Mouse (Mus musculus) forebrain, embryonic 10.5 days (tissue): ENCODE data around the gene Lamc1. TPM values are rescaled to one million over a fixed set of nuclear protein-coding genes. Genes with fewer than 3 reads are reported as not detected.
A peak's percentile ranks its signal among the peaks of the same experiment; 100 is the strongest.
"Not testable (repeated sequence)": the region's sequence is repeated elsewhere in the genome, so short reads cannot be mapped to it uniquely, and the experiment has no call there.

ENCODE experiments used
- DNase-seq: peaks from one replicate; pipeline ENCODE4 v3.0.0-alpha.2; 2017; ENCODE audit warnings: low spot score; ENCODE audit errors: extremely low spot score
- H3K27ac ChIP-seq: fragments of 300-500 bp; sonication (generic); 2 replicates; pipeline ENCODE4 v1.5.1; 2016; ENCODE audit warnings: mild to moderate bottlenecking
- H3K27me3 ChIP-seq: fragments of 300-500 bp; sonication (generic); 2 replicates; pipeline ENCODE4 v1.6.1; 2016; ENCODE audit warnings: mild to moderate bottlenecking; ENCODE audit not compliant: poor library complexity, severe bottlenecking
- H3K36me3 ChIP-seq: fragments of 300-500 bp; sonication (generic); replicated peaks from 2 replicates; pipeline ENCODE4 v1.6.1; 2016; ENCODE audit warnings: mild to moderate bottlenecking, moderate library complexity
- H3K4me1 ChIP-seq: fragments of 300-500 bp; sonication (generic); 2 replicates; pipeline ENCODE4 v1.6.1; 2016
- H3K4me3 ChIP-seq: fragments of 300-500 bp; sonication (generic); 2 replicates; pipeline ENCODE4 v1.5.1; 2016; ENCODE audit warnings: mild to moderate bottlenecking, moderate library complexity
- H3K9me3 ChIP-seq: fragments of 300-500 bp; sonication (generic); 2 replicates; pipeline ENCODE4 v1.6.1; 2016; ENCODE audit warnings: mild to moderate bottlenecking, moderate library complexity
- WGBS: fragments of 180-500 bp; shearing (Covaris S2); methylation state at CpG from one replicate; pipeline ENCODE4 v1.1.7; 2016; 5-methylcytosine and 5-hydroxymethylcytosine counted together
- polyA plus RNA-seq: library from polyadenylated mRNA; unstranded; fragments of >200 nt; fragmentation: Nextera tagmentation; extraction: Ambion mirVana; gene quantifications from 2 replicates; pipeline ENCODE4 v1.2.1, GENCODE M21; 2016

The Lamc1 gene
- polyA plus RNA-seq, 1 experiment from 2014 or later, result 23.3 TPM

GRCm38 (mm10) chr1:153308915-153309296 is 23.7 kb downstream of the Lamc1 start:
- H3K27ac ChIP-seq, result peak overlapping the region; percentile 12; the same call in 1 of the 2 replicates
- WGBS, result 78% methylated on average over 10 of the region's 10 CpGs
- no peaks in the 10 kb centered on the region for H3K27me3 ChIP-seq
- H3K9me3 ChIP-seq, result no peaks in the 10 kb centered on the region; the same call in 1 of the 2 replicates
- DNase-seq, result no peak
- peaks cover 22% of the 10 kb centered on the region for H3K4me1 ChIP-seq
- H3K36me3 ChIP-seq, result peaks cover 7% of the 10 kb centered on the region
- H3K4me3 ChIP-seq, result no peak overlapping the region

GRCm38 (mm10) chr1:153308179-153308914 is 24.2 kb downstream of the Lamc1 start:
- Histone ChIP-seq H3K4me1 (peaks cover 22% of the 10 kb centered on the region), H3K27ac (peak overlapping the region; percentile 12), H3K9me3 (no peaks in the 10 kb centered on the region; the same call in 1 of the 2 replicates), H3K27me3 (no peaks in the 10 kb centered on the region), H3K36me3 (peaks cover 3% of the 10 kb centered on the region; the same call in 1 of the 2 replicates), H3K4me3 (no peak overlapping the region)
- no peak for DNase-seq
- WGBS, result 79% methylated on average over 9 of the region's 9 CpGs

- 78% methylated on average over 12 of the region's 12 CpGs for WGBS
- DNase-seq, result no peak
Measured at GRCm38 (mm10) chr1:153307509-153308178, 24.9 kb downstream of the Lamc1 start.

GRCm38 (mm10) chr1:153305728-153306127 is 26.9 kb downstream of the Lamc1 start:
- not testable (repeated sequence) for DNase-seq, H3K4me3 ChIP-seq, H3K36me3 ChIP-seq, H3K27ac ChIP-seq, H3K9me3 ChIP-seq, H3K27me3 ChIP-seq
- WGBS, result 94% methylated on average over 9 of the region's 9 CpGs
- H3K4me1 ChIP-seq, result peaks cover 22% of the 10 kb centered on the region

More at GRCm38 (mm10) chr1:153307509-153308178, 24.9 kb downstream of the Lamc1 start:
- H3K4me1 ChIP-seq, result peaks cover 22% of the 10 kb centered on the region
- H3K36me3 ChIP-seq, result no peaks in the 10 kb centered on the region; the same call in 1 of the 2 replicates
- no peak overlapping the region for H3K4me3 ChIP-seq
- H3K27me3 ChIP-seq, result no peaks in the 10 kb centered on the region
- H3K27ac ChIP-seq, result no peak overlapping the region
- H3K9me3 ChIP-seq, result no peaks in the 10 kb centered on the region

GRCm38 (mm10) chr1:153305249-153305648 is 27.3 kb downstream of the Lamc1 start:
- not testable (repeated sequence) for H3K27me3 ChIP-seq, DNase-seq, H3K36me3 ChIP-seq, H3K4me3 ChIP-seq, H3K27ac ChIP-seq, H3K9me3 ChIP-seq
- peaks cover 22% of the 10 kb centered on the region for H3K4me1 ChIP-seq
- 97% methylated on average over 22 of the region's 22 CpGs for WGBS

GRCm38 (mm10) chr1:153299436-153299835 is 33.1 kb downstream of the Lamc1 start:
- H3K27me3 ChIP-seq, H3K4me3 ChIP-seq, H3K27ac ChIP-seq, H3K36me3 ChIP-seq, H3K9me3 ChIP-seq, DNase-seq: not testable (repeated sequence)
- WGBS, result 90% methylated on average over 5 of the region's 5 CpGs
- peaks cover 13% of the 10 kb centered on the region for H3K4me1 ChIP-seq

GRCm38 (mm10) chr1:153297774-153298363 is 34.7 kb downstream of the Lamc1 start:
- H3K27me3 ChIP-seq, DNase-seq, H3K9me3 ChIP-seq, H3K36me3 ChIP-seq, H3K4me3 ChIP-seq, H3K27ac ChIP-seq: not testable (repeated sequence)
- peaks cover 25% of the 10 kb centered on the region for H3K4me1 ChIP-seq
- 92% methylated on average over 4 of the region's 4 CpGs for WGBS

- DNase-seq, result no peak
- Histone ChIP-seq H3K36me3 (no peaks in the 10 kb centered on the region), H3K27me3 (no peaks in the 10 kb centered on the region), H3K9me3 (no peaks in the 10 kb centered on the region), H3K27ac (no peak overlapping the region), H3K4me3 (no peak overlapping the region), H3K4me1 (peaks cover 40% of the 10 kb centered on the region)
- 63% methylated on average over 6 of the region's 6 CpGs for WGBS
Measured at GRCm38 (mm10) chr1:153296035-153296434, 36.6 kb downstream of the Lamc1 start.

- WGBS, result 85% methylated on average over 5 of the region's 5 CpGs
- Histone ChIP-seq H3K9me3 (no peaks in the 10 kb centered on the region), H3K27me3 (no peaks in the 10 kb centered on the region), H3K36me3 (no peaks in the 10 kb centered on the region), H3K4me1 (peaks cover 40% of the 10 kb centered on the region), H3K4me3 (no peak overlapping the region), H3K27ac (no peak overlapping the region; the same call in 1 of the 2 replicates)
- no peak for DNase-seq
Measured at GRCm38 (mm10) chr1:153292892-153293291, 39.7 kb downstream of the Lamc1 start.

GRCm38 (mm10) chr1:153292202-153292601 is 40.4 kb downstream of the Lamc1 start:
- no peak for DNase-seq

GRCm38 (mm10) chr1:153291416-153291815 is 41.2 kb downstream of the Lamc1 start:
- Histone ChIP-seq H3K27ac (no peak overlapping the region), H3K36me3 (no peaks in the 10 kb centered on the region), H3K9me3 (no peaks in the 10 kb centered on the region), H3K27me3 (no peaks in the 10 kb centered on the region), H3K4me3 (no peak overlapping the region), H3K4me1 (peaks cover 40% of the 10 kb centered on the region)
- 88% methylated on average over 4 of the region's 4 CpGs for WGBS
- no peak for DNase-seq

More at GRCm38 (mm10) chr1:153292202-153292601, 40.4 kb downstream of the Lamc1 start:
- WGBS, result 68% methylated on average over 6 of the region's 6 CpGs
- Histone ChIP-seq H3K9me3 (no peaks in the 10 kb centered on the region), H3K36me3 (no peaks in the 10 kb centered on the region), H3K27me3 (no peaks in the 10 kb centered on the region), H3K4me3 (no peak overlapping the region), H3K4me1 (peaks cover 40% of the 10 kb centered on the region), H3K27ac (no peak overlapping the region)

GRCm38 (mm10) chr1:153288010-153288409 is 44.6 kb downstream of the Lamc1 start:
- 85% methylated on average over 4 of the region's 4 CpGs for WGBS
- no peak for DNase-seq
- no peaks in the 10 kb centered on the region for H3K9me3 ChIP-seq
- no peak overlapping the region for H3K27ac ChIP-seq
- H3K36me3 ChIP-seq, result no peaks in the 10 kb centered on the region
- peaks cover 25% of the 10 kb centered on the region for H3K4me1 ChIP-seq
- H3K27me3 ChIP-seq, result no peaks in the 10 kb centered on the region
- no peak overlapping the region for H3K4me3 ChIP-seq

GRCm38 (mm10) chr1:153287443-153287842 is 45.1 kb downstream of the Lamc1 start:
- DNase-seq, result no peak
- 79% methylated on average over 5 of the region's 5 CpGs for WGBS
- Histone ChIP-seq H3K9me3 (no peaks in the 10 kb centered on the region), H3K27ac (no peak overlapping the region), H3K4me3 (no peak overlapping the region), H3K36me3 (no peaks in the 10 kb centered on the region), H3K27me3 (no peaks in the 10 kb centered on the region), H3K4me1 (peaks cover 24% of the 10 kb centered on the region)
